Mouse (Mus musculus) liver, embryonic 11.5 days (tissue): Measurements from ENCODE around the gene Mc3r. TPM values are rescaled to one million over a fixed set of nuclear protein-coding genes. Genes with fewer than 3 reads are reported as not detected.

ENCODE experiments used
- ATAC-seq: fragments of 200-750 bp; cut with Nextera tagmentation; replicated peaks from 2 replicates; pipeline ENCODE4 v1.8.0; 2017; ENCODE audit warnings: moderate number of reproducible peaks, mild to moderate bottlenecking, moderate TSS enrichment, moderate library complexity; ENCODE audit not compliant: low FRiP score
- DNase-seq: peaks from one replicate; pipeline ENCODE4 v3.0.0-alpha.2; 2017; ENCODE audit warnings: low spot score
- H3K27ac ChIP-seq: fragments of 300-500 bp; sonication (generic); 2 replicates; pipeline ENCODE4 v1.5.1; 2014; ENCODE audit warnings: mild to moderate bottlenecking, low read depth, low read length, control low read depth
- H3K27me3 ChIP-seq: fragments of 300-500 bp; sonication (generic); replicated peaks from 2 replicates; pipeline ENCODE4 v1.6.1; 2014; ENCODE audit warnings: low read length, mixed read lengths; ENCODE audit not compliant: control insufficient read depth, insufficient read depth
- H3K36me3 ChIP-seq: fragments of 300-500 bp; sonication (generic); 2 replicates; pipeline ENCODE4 v1.6.1; 2014; ENCODE audit warnings: mild to moderate bottlenecking, low read length, moderate library complexity, mixed read lengths; ENCODE audit not compliant: control insufficient read depth, insufficient read depth
- H3K4me1 ChIP-seq: fragments of 300-500 bp; sonication (generic); replicated peaks from 2 replicates; pipeline ENCODE4 v1.6.1; 2014; ENCODE audit warnings: low read length, mixed read lengths; ENCODE audit not compliant: control insufficient read depth, insufficient read depth
- H3K4me2 ChIP-seq: fragments of 300-500 bp; sonication (generic); 2 replicates; pipeline ENCODE4 v1.6.1; 2014; ENCODE audit warnings: mild to moderate bottlenecking, control low read depth, moderate library complexity
- H3K4me3 ChIP-seq: fragments of 300-500 bp; sonication (generic); 2 replicates; pipeline ENCODE4 v1.5.1; 2014; ENCODE audit warnings: low read depth, low read length, control low read depth
- H3K9ac ChIP-seq: fragments of 300-500 bp; sonication (generic); 2 replicates; pipeline ENCODE4 v1.6.1; 2014; ENCODE audit warnings: low read depth, low read length, control low read depth
- H3K9me3 ChIP-seq: fragments of 300-500 bp; sonication (generic); 2 replicates; pipeline ENCODE4 v1.6.1; 2016; ENCODE audit warnings: low read length, inconsistent platforms, mixed read lengths; ENCODE audit not compliant: control insufficient read depth
- WGBS: fragments of 180-500 bp; shearing (Covaris S2); extraction: QIAGEN DNeasy Blood & Tissue Kit; methylation state at CpG from one replicate; pipeline ENCODE4 v1.1.7; 2014; 5-methylcytosine and 5-hydroxymethylcytosine counted together
- polyA plus RNA-seq: library from polyadenylated mRNA; unstranded; fragments of >200 nt; fragmentation: Nextera tagmentation; extraction: Ambion mirVana; gene quantifications from 2 replicates; pipeline ENCODE4 v1.2.1, GENCODE M21; 2014

Mc3r gene
- polyA plus RNA-seq, 1 experiment from 2014 or later, result 0.08 TPM

- no peak for DNase-seq
- H3K4me3 ChIP-seq, result no peak overlapping the region
- H3K4me1 ChIP-seq, result peaks cover 22% of the 10 kb centered on the region
- 30% methylated on average over 14 of the region's 14 CpGs for WGBS
- no peak overlapping the region for H3K4me2 ChIP-seq
- no peaks in the 10 kb centered on the region for H3K36me3 ChIP-seq
- H3K9me3 ChIP-seq, result no peaks in the 10 kb centered on the region
- no peak overlapping the region; the same call in 1 of the 2 replicates for H3K27ac ChIP-seq
- ATAC-seq, result no peak
- no peak overlapping the region for H3K9ac ChIP-seq
- H3K27me3 ChIP-seq, result no peaks in the 10 kb centered on the region
These were observed 51.0 kb downstream of the Mc3r start for GRCm38 (mm10) chr2:172299126-172299921.

Other genes with a start within 250 kb of the Mc3r start
- 0.10 and 0.23 TPM in 2 replicates for gene Cbln4, start 205.0 kb upstream of the Mc3r start, polyA plus RNA-seq
- gene Fam210b, start 97.1 kb downstream of the Mc3r start, polyA plus RNA-seq, result 56.2 and 63.7 TPM in 2 replicates
- gene Aurka, start 122.0 kb downstream of the Mc3r start, polyA plus RNA-seq, result 190 and 215 TPM in 2 replicates
- gene Cstf1, start 122.2 kb downstream of the Mc3r start, polyA plus RNA-seq, result 50.5 and 57.8 TPM in 2 replicates
- 1.1 and 1.5 TPM in 2 replicates for gene Cass4, start 145.3 kb downstream of the Mc3r start, polyA plus RNA-seq
- gene Rtf2, start 192.1 kb downstream of the Mc3r start, polyA plus RNA-seq, result 73.1 and 78.7 TPM in 2 replicates
- 1.2 and 1.3 TPM in 2 replicates for gene Gcnt7, start 210.1 kb downstream of the Mc3r start, polyA plus RNA-seq
- gene Fam209, start 224.0 kb downstream of the Mc3r start, polyA plus RNA-seq, result 0.43 and 0.74 TPM in 2 replicates